Mouse (Mus musculus): Measurements from ENCODE around the gene Slc25a22.

- TF ChIP-seq CTCF (IDR thresholded peaks at IDR 0.05; ENCODE audit: extremely low read depth, insufficient read length, insufficient replicate concordance, low read depth, low read length) (no peak), POLR2A (IDR thresholded peaks at IDR 0.05; ENCODE audit: low read depth, low read length) (no peak)
These were observed 22.9 kb upstream of the Slc25a22 start, which contains the start of gene Cracr2b for GRCm38 (mm10) chr7:141460391-141461113.

Measured in small intestine, adult 2 months (tissue).